Mouse (Mus musculus) monocyte, adult 2 months (primary cell): ENCODE data around the gene Ibsp.

Experiments used
- DNase-seq, 2 experiments: peaks; one replicate each; pipeline ENCODE4 v3.0.0; 2022; ENCODE audit warnings: low spot score in 2 of 2, low read depth in 1 of 2

Ibsp gene

GRCm38 (mm10) chr5:104340513-104340829 is 41.5 kb downstream of the Ibsp start:
- DNase-seq, result no peak

DNA sequence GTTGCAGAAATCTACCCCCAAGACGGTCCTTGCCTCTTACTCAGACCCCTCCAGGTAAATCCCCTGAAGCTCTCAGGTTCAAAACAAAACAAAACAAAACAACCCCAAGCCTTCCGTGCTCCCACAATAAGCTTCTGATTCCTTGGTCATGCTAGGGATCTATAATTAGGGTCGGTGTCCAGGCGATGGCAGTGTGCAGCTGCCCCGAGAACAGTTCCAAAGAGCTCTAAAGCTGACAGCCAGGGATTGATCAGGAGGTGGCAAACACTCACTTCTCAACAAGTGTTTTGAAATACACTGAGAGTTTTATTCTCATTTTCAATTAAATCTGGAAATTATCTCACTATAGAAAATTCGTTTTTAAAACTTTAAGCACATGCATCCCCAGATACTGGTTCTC is 43.9 kb downstream of the Ibsp start:
- DNase-seq, result no peak

GRCm38 (mm10) chr5:104344526-104345240 is 45.7 kb downstream of the Ibsp start:
- no peak for DNase-seq

DNA sequence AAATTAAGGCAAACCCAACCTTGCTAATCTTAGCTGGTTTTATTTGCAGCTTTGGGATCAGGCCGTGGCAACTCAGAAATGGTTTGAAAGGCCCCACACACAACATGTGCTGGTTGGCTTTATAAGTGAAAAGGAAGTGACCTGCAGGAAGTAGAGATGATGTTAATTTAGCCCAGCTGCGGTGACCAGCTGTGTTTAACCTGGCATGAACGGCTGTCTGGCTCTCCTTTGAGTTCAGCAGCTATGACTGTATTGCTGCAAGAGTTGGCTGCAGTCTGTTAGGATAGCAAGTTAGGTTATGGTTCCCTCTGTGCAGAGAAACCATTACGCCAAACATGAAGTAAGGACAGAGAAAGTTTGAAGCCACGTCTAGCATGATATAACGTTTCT is 46.3 kb downstream of the Ibsp start:
- no peak for DNase-seq

GRCm38 (mm10) chr5:104351041-104351440 is 52.1 kb downstream of the Ibsp start:
- DNase-seq, result no peak

DNA sequence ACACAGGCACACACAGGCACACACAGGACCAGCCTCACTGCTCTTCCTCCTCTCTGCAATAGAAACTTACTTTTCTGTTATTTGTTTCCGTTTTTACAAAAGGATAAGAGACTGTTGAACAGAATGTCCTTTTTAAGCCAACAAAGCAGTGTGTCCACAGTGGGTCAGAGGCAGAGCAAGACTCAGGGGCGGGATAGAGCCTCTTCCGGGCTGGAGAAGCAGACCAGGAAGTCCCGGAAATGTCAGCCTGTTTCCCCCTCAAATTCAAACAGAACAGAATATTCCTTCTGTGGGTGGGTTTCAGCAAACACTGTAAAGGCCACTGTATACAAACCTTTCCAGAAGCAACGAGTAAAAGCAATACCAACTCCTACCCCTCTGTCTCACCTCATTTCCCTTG is 52.9 kb downstream of the Ibsp start:
- DNase-seq, result no peak

DNA sequence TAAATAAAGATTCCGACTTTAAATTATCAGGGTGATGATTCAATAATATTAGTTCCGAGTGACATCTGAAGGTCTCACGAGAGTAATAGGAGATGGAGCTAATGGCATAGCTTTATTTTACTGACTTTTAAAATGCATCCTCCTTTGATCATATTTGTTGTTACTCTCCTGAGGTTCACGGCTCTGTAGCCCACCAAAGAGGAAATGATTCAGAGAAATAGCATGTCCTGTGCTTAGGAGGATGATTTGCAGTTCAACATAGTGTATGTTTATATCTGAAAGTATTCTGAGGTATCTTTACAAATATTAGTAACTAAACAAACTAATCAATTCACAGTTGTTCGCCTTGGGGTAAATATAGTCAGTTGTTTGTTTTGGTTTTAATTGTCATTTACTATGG is 58.6 kb downstream of the Ibsp start:
- DNase-seq, result no peak

- DNase-seq, result no peak
Measured at GRCm38 (mm10) chr5:104358592-104358991, 59.6 kb downstream of the Ibsp start.

DNA sequence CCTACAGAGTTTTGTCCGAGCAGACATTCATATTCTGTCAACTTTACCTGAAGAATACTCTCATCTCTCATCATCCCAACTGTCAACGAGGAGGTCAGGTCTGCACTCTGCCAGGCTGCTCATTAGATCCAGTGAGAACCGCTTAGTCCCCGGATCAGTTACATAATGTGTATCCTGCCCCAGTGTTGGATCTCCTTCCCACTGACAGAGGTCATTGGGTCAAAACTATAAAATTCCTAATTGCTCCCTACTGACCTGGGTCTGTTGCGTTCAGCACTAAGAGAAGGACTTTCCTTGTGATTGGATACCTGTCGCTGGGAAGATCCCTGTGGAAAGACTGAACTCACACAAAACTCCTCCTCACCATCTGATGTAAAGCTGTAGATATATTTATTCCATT is 60.3 kb downstream of the Ibsp start:
- DNase-seq, result no peak
